Mouse (Mus musculus) CD4-positive helper T cell, adult 2 months (primary cell): ENCODE measurements around the gene Ccr6.
A peak's percentile ranks its signal among the peaks of the same experiment; 100 is the strongest.

ENCODE experiments used
- DNase-seq: peaks from one replicate; pipeline ENCODE4 v3.0.0-alpha.2; 2012; ENCODE audit warnings: low read depth, missing footprints, low spot score

The Ccr6 gene

GRCm38 (mm10) chr17:8233618-8234214 lies 2.1 kb upstream of the Ccr6 start:
- no peak for DNase-seq

GRCm38 (mm10) chr17:8234537-8234936 lies 1.3 kb upstream of the Ccr6 start:
- no peak for DNase-seq

- DNase-seq = no peak
These were observed 2.3 kb downstream of the Ccr6 start for GRCm38 (mm10) chr17:8238012-8238710.

GRCm38 (mm10) chr17:8239561-8239960 lies 3.7 kb downstream of the Ccr6 start:
- DNase-seq = no peak

GRCm38 (mm10) chr17:8240517-8240916 lies 4.7 kb downstream of the Ccr6 start:
- no peak for DNase-seq

- DNase-seq = no peak
These were observed 5.8 kb downstream of the Ccr6 start for GRCm38 (mm10) chr17:8241645-8242044.

GRCm38 (mm10) chr17:8242186-8242585 lies 6.3 kb downstream of the Ccr6 start:
- no peak for DNase-seq

GRCm38 (mm10) chr17:8244124-8244523 lies 8.3 kb downstream of the Ccr6 start:
- no peak for DNase-seq

- no peak for DNase-seq
These were observed 10.4 kb downstream of the Ccr6 start for GRCm38 (mm10) chr17:8246102-8246754.

GRCm38 (mm10) chr17:8251704-8252103 lies 15.9 kb downstream of the Ccr6 start:
- DNase-seq = peak; percentile 58

GRCm38 (mm10) chr17:8254268-8254667 lies 18.4 kb downstream of the Ccr6 start:
- DNase-seq = no peak

- DNase-seq = no peak
These were observed 19.1 kb downstream of the Ccr6 start for GRCm38 (mm10) chr17:8254914-8255313.

- no peak for DNase-seq
These were observed 19.7 kb downstream of the Ccr6 start for GRCm38 (mm10) chr17:8255583-8255982.

GRCm38 (mm10) chr17:8256982-8257381 lies 21.1 kb downstream of the Ccr6 start:
- no peak for DNase-seq

- DNase-seq = peak; percentile 56
These were observed 28.8 kb downstream of the Ccr6 start for GRCm38 (mm10) chr17:8264638-8265037.

GRCm38 (mm10) chr17:8272054-8272749 lies 36.4 kb downstream of the Ccr6 start:
- no peak for DNase-seq

GRCm38 (mm10) chr17:8272951-8273350 lies 37.1 kb downstream of the Ccr6 start:
- no peak for DNase-seq

- no peak for DNase-seq
These were observed 40.2 kb downstream of the Ccr6 start for GRCm38 (mm10) chr17:8276071-8276470.

GRCm38 (mm10) chr17:8276680-8277079 lies 40.8 kb downstream of the Ccr6 start:
- DNase-seq = no peak

- no peak for DNase-seq
These were observed 41.4 kb downstream of the Ccr6 start for GRCm38 (mm10) chr17:8277266-8277665.

- no peak for DNase-seq
These were observed 42.5 kb downstream of the Ccr6 start for GRCm38 (mm10) chr17:8278356-8278755.

GRCm38 (mm10) chr17:8282821-8283525 lies 47.1 kb downstream of the Ccr6 start, which contains the start of gene Mpc1:
Gene Mpc1 (plus strand): TSS chr17:8282904.
- DNase-seq = peak; percentile 88
